Mouse (Mus musculus) limb, embryonic 14.5 days (tissue): ENCODE measurements around the gene Nat8f6. TPM values are rescaled to one million over a fixed set of nuclear protein-coding genes. Genes with fewer than 3 reads are reported as not detected.
"Not testable (repeated sequence)": the region's sequence is repeated elsewhere in the genome, so short reads cannot be mapped to it uniquely, and the experiment has no call there.

Experiments used
- ATAC-seq: fragments of 200-750 bp; cut with Nextera tagmentation; 2 replicates; pipeline ENCODE4 v1.8.0; 2017; ENCODE audit warnings: low read depth, moderate number of reproducible peaks, moderate TSS enrichment; ENCODE audit not compliant: low FRiP score
- DNase-seq: peaks from one replicate; pipeline ENCODE4 v3.0.0-alpha.2; 2015; ENCODE audit warnings: low spot score
- H3K27ac ChIP-seq: fragments of 300-500 bp; sonication (generic); replicated peaks from 2 replicates; pipeline ENCODE4 v1.5.1; 2014; ENCODE audit warnings: low read depth, mild to moderate bottlenecking, low read length, moderate library complexity, mixed read lengths
- H3K27me3 ChIP-seq: fragments of 300-500 bp; sonication (generic); 2 replicates; pipeline ENCODE4 v1.6.1; 2014; ENCODE audit warnings: low read length, mixed read lengths; ENCODE audit not compliant: control insufficient read depth, insufficient read depth
- H3K36me3 ChIP-seq: fragments of 300-500 bp; sonication (generic); 2 replicates; pipeline ENCODE4 v1.6.1; 2014; ENCODE audit warnings: mild to moderate bottlenecking, low read length, moderate library complexity, mixed read lengths; ENCODE audit not compliant: control insufficient read depth, insufficient read depth
- H3K4me1 ChIP-seq: fragments of 300-500 bp; sonication (generic); 2 replicates; pipeline ENCODE4 v1.6.1; 2014; ENCODE audit warnings: antibody characterized with exemption, low read length, mixed read lengths; ENCODE audit not compliant: control insufficient read depth, insufficient read depth
- H3K4me2 ChIP-seq: fragments of 300-500 bp; sonication (generic); replicated peaks from 2 replicates; pipeline ENCODE4 v1.6.1; 2014; ENCODE audit warnings: low read depth, mild to moderate bottlenecking, low read length, moderate library complexity; ENCODE audit not compliant: severe bottlenecking
- H3K4me3 ChIP-seq: fragments of 300-500 bp; sonication (generic); replicated peaks from 2 replicates; pipeline ENCODE4 v1.5.1; 2014; ENCODE audit warnings: low read length
- H3K9ac ChIP-seq: fragments of 300-500 bp; sonication (generic); 2 replicates; pipeline ENCODE4 v1.6.1; 2014; ENCODE audit warnings: mild to moderate bottlenecking, low read depth, low read length, moderate library complexity; ENCODE audit not compliant: severe bottlenecking
- H3K9me3 ChIP-seq: fragments of 300-500 bp; sonication (generic); 2 replicates; pipeline ENCODE4 v1.6.1; 2016; ENCODE audit warnings: low read length; ENCODE audit not compliant: control insufficient read depth
- POLR2A ChIP-seq: fragments of 200-500 bp; IDR thresholded peaks from 2 replicates; pipeline ENCODE4 v1.8.0; 2012; ENCODE audit warnings: inconsistent platforms, mild to moderate bottlenecking, moderate library complexity, borderline replicate concordance; ENCODE audit not compliant: insufficient read depth, insufficient read length; ENCODE audit errors: extremely low read depth
- WGBS: fragments of 180-500 bp; shearing (Covaris S2); extraction: QIAGEN DNeasy Blood & Tissue Kit; methylation state at CpG from one replicate; pipeline ENCODE4 v1.1.7; 2014; 5-methylcytosine and 5-hydroxymethylcytosine counted together
- polyA plus RNA-seq, 2 experiments: library from polyadenylated mRNA; depleted of rRNA in 1 of 2; stranded (reverse) in 1 of 2; unstranded in 1 of 2; fragments of >200 nt; fragmentation: Nextera tagmentation in 1 of 2; extraction: Ambion mirVana in 1 of 2; gene quantifications; 2 replicates each; pipeline versions ENCODE4 v1.2.1 to v1.2.3; 2012 to 2014

Gene Nat8f6
- polyA plus RNA-seq (2012; rRNA removed) (0.08 and 0.10 TPM in 2 replicates), polyA plus RNA-seq (2014; fragmentation: Nextera tagmentation; extraction: Ambion mirVana) (not detected in 2 replicates)

DNA sequence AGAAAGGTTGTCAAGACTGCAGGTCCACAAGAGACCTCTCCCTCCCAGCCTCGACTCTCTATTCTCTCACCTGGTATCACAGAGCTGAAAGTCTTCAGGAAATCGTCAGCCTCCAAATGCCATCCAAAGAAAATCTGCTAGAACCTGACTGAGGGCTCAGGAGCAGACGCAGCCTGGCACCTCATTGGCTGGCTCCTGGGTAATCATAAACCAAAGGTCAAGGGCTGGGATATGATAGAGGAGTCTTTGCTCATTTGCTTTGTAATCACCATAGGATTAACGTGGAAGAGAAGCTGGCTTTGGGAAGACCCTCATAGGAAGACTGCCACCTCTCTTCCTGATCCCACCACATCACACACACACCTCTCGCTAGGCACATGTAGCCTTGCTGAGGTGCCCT, at the start of gene Nat8f6, which contains the start of gene Nat8f5:
Gene Nat8f6, minus strand, starts transcription at position 118 of the 400 bp plus-strand sequence.
Gene Nat8f5, minus strand, starts transcription at position 136 of the 400 bp plus-strand sequence.
- Histone ChIP-seq H3K9ac (no peak within 1 kb of the TSS), H3K4me1 (no peaks in the 10 kb centered on the region), H3K4me2 (no peak within 1 kb of the TSS), H3K27ac (no peak within 1 kb of the TSS), H3K4me3 (no peak within 1 kb of the TSS), H3K36me3 (no peaks in the 10 kb centered on the region), H3K27me3 (no peaks in the 10 kb centered on the region), H3K9me3 (no peaks in the 10 kb centered on the region)
- no peak for TF ChIP-seq POLR2A
- no peak for DNase-seq
- 87% methylated on average over 5 of the region's 5 CpGs for WGBS
- ATAC-seq: no peak

DNA sequence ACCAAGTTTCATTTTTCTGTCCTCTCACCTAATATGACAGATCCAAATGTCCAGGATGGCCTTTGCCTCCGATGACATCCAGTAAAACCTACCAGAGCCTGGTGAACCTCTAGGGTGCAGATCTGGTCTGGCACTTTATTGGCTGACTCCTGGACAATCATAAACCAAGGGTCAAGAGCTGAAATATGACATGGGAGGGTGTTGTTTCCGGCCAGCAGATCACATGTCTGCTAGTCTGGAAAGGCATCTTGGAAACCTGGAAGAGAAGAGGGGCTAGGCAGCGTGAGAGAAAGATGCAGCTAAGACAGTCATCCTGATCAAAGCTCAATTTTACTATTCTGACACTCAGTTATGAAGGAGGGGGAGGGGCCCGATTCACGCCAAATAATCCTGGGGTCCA, 48.3 kb upstream of the Nat8f6 start, which contains the start of gene Nat8f2:
Gene Nat8f2, minus strand, starts transcription at position 153 of the 400 bp plus-strand sequence.
- H3K27me3 ChIP-seq, H3K4me3 ChIP-seq, H3K9ac ChIP-seq, H3K4me1 ChIP-seq, DNase-seq, ATAC-seq, H3K27ac ChIP-seq, H3K4me2 ChIP-seq, H3K9me3 ChIP-seq, H3K36me3 ChIP-seq: not testable (repeated sequence)
- 73% methylated on average over 5 of the region's 5 CpGs for WGBS

DNA sequence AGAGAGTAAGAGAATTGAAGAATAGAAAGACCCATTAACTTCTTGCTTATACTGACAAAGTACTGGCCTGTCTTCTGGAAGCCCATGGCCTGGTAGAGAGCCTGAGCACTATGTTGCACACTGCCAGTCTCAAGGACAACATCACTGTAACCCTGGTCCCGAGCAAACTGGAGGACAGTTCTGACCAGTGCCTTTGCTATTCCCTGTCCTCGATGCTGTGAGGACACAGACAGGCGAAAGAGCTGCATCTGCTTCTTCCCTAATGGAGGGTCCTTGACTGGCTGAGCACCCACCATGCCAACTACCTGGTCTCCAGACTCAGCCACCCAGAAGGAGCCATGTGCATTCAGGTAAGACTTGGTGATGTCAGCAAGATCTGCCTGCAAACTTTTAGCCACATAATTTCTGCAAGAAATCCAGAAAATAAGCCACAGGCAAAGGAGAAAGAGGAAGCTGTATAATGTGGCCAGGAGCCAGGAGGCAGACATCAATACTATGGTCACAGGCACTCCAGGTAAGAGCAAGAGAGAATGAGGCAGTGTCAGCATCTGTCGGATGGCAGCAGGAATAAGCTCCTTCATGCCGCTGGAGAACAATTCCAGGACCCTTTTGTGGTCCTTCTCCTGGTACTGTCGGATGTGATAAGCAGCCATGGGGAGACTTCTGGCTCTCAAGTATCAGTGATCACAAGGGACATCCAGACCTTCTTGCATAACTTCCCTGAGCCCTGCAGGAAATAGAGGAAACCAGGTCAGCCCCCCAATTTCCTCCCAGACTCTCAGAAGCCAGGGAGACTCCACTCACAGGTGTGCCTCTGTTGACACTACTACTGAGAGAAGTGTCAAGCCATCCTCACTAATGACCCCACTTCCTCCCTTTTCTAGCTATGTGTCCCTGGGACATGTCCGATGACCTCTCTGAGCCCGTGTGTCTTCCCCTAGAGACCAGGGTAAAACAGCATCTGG, 47.3 kb upstream of the Nat8f6 start:
- H3K27me3 ChIP-seq: no peaks in the 10 kb centered on the region
- H3K4me1 ChIP-seq: no peaks in the 10 kb centered on the region
- no peak overlapping the region for H3K27ac ChIP-seq
- H3K4me3 ChIP-seq: no peak overlapping the region
- ATAC-seq (no peak), DNase-seq (no peak)
- TF ChIP-seq POLR2A: no peak
- no peaks in the 10 kb centered on the region for H3K9me3 ChIP-seq
- no peaks in the 10 kb centered on the region for H3K36me3 ChIP-seq
- no peak overlapping the region for H3K9ac ChIP-seq
- no peak overlapping the region for H3K4me2 ChIP-seq
- WGBS: 77% methylated on average over 8 of the region's 8 CpGs

DNA sequence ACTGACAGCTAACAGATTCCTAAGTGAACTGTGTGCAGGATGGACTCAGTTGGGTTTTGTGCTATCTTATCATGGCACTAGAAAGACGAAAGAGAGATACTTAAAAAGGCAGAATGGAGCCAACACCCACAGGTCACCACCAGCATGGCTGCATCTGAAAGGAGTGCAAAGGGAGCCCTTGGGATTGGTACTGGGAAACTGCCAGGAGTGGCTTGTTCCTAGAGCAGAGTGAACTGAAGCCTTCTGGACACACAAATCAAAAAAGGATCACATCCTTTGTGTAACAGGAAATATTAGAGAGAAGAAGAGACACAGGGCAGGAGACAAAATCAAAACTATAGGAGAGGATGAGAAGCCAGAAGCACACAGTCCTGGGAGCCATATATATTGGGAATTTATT, 46.2 kb upstream of the Nat8f6 start:
- not testable (repeated sequence) for H3K4me1 ChIP-seq, H3K27ac ChIP-seq, H3K9ac ChIP-seq, ATAC-seq, H3K4me2 ChIP-seq, DNase-seq, H3K4me3 ChIP-seq, H3K27me3 ChIP-seq, H3K9me3 ChIP-seq, H3K36me3 ChIP-seq
- 84% methylated on average over 1 of the region's 1 CpGs for WGBS

DNA sequence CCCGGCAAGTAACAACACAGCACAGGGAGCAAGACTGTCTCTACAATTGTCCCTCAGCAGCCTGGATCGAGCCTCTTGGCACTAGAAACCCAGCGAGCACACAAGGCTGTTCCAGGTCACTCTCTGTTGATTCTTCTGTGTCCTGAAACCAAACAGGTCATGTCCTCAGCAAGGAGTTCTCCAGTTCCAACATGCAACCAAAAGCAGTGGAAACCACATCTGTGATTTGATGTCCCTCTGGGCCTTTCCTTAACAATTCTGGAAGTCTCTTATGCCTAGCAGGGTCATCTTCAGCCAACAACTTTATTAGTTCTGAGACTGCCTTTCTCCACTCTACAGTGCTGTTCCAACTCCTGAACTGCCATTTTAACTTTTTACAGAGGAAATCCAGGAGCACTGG, 45.4 kb upstream of the Nat8f6 start:
- H3K9me3 ChIP-seq, H3K36me3 ChIP-seq, H3K4me1 ChIP-seq, H3K27me3 ChIP-seq, ATAC-seq, H3K27ac ChIP-seq, H3K4me2 ChIP-seq, H3K9ac ChIP-seq, DNase-seq, H3K4me3 ChIP-seq: not testable (repeated sequence)
- WGBS: 85% methylated on average over 3 of the region's 3 CpGs

DNA sequence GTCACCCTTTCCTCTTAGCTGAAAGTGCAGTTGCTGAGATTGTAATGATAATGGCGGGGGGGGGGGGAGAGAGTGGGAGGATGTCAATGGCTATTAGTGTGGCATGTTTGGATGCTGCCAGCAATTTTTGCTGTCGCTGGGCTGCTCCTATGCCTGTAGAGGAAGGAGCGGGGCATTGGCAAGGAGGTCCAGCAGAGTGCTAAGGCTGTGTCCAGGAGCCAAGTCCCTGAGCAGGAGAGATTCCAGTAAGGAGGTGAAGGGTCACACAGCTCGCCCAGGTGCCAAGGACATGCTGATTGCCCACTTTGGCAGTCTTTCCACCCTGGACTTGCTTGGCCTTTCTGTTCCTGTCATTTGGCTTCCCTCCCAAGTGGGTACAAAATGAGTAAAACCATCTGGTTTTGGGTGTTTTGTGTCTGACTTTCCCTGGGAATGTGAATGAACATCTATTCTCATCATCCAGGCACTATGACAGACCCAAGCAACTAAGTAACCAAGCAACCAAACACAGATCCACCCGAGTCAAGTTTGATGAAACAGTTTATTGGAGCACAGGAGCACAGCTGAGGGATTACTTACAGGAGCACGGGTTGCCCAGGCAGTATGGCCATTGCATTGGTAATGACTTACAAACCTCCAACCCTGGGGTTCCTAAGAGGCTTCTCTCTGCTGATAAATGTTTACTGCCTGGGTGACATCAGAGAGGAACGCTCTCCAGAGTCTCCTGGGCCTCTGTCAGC, 44.3 kb upstream of the Nat8f6 start:
- not testable (repeated sequence) for H3K9ac ChIP-seq, H3K36me3 ChIP-seq, H3K27me3 ChIP-seq, H3K4me2 ChIP-seq, ATAC-seq, DNase-seq, H3K9me3 ChIP-seq, H3K27ac ChIP-seq, H3K4me1 ChIP-seq, H3K4me3 ChIP-seq
- WGBS: 69% methylated on average over 4 of the region's 7 CpGs
